Mouse (Mus musculus): ENCODE data around the gene Raver1. TPM values are rescaled to one million over a fixed set of nuclear protein-coding genes. Genes with fewer than 3 reads are reported as not detected.
"Not testable (repeated sequence)": the region's sequence is repeated elsewhere in the genome, so short reads cannot be mapped to it uniquely, and the experiment has no call there.

Gene Raver1
- polyA plus RNA-seq, 1 experiment from 2014 or later, result 41.0 TPM

DNA sequence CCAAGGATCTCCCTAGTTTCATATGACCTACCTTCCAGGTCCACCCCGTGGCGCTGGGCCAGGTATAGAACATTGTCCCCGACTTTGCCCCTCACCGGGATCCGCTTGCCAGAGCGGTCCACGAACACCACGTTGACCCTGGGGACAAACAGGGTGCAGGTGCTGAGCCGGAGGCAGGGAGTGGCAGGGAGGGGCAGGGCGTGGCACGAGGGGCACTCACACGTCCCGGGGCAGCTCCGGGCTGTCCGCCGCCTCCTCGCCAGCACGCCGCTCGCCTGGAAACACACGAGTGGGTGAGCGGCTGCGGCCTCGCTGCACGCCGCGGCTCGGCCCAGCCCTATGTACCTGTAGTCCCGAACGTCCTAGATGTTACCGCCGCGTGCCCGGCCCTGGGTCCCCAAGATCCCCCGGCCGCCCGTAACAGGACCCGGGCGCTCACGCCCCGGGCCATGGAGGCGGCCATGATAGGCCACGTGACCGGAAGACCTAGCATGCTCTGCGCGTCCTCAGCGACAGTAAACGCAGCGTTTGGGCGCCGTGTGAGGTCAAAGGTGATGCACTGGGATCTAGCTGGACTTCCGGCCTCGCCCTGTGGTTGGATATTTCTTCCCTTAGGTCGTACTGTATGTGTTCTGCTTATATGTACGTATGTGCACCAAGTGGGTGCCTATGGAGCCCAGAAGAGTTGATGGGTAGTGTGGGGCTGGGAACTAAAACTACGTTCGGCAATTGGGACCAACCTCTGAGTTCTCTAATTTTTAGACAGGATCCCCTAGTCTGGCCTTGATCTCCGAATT, 18.6 kb downstream of the Raver1 start, which contains the start of the genes Gm49373 and Fdx1l:
Gm49373 (minus strand) TSS at position 53 of the 797 bp plus-strand sequence.
Fdx1l (minus strand) TSS at position 571 of the 797 bp plus-strand sequence.
- ATAC-seq (ENCODE audit: low FRiP score, low TSS enrichment), result peak; percentile 94
- 3% methylated on average over 58 of the region's 58 CpGs for WGBS
- peak within 1 kb of the TSS; percentile 93 for H3K4me2 ChIP-seq (ENCODE audit: low read length)
- peak within 1 kb of the TSS; percentile 85 for H3K9ac ChIP-seq (replicated peaks; ENCODE audit: low read length)
- no peaks in the 10 kb centered on the region for H3K9me3 ChIP-seq (ENCODE audit: control insufficient read depth, low read length)
- peak; percentile 95 for DNase-seq
- peaks cover 8% of the 10 kb centered on the region; the same call in 1 of the 2 replicates for H3K4me1 ChIP-seq (ENCODE audit: control insufficient read depth, insufficient read depth, low read length)
- H3K27ac ChIP-seq (replicated peaks; ENCODE audit: low read depth, low read length), result peak within 1 kb of the TSS; percentile 60
- H3K27me3 ChIP-seq (ENCODE audit: control insufficient read depth, insufficient read depth, low read length), result no peaks in the 10 kb centered on the region
- peaks cover 35% of the 10 kb centered on the region for H3K36me3 ChIP-seq (ENCODE audit: control insufficient read depth, insufficient read depth, low read length)
- peak within 1 kb of the TSS; percentile 86 for H3K4me3 ChIP-seq (replicated peaks; ENCODE audit: low read depth, low read length)

GRCm38 (mm10) chr9:21072641-21073040, 19.2 kb downstream of the Raver1 start:
- Histone ChIP-seq H3K9me3 (ENCODE audit: control insufficient read depth, low read length) (no peaks in the 10 kb centered on the region), H3K27ac (replicated peaks; ENCODE audit: low read depth, low read length) (no peak overlapping the region; the same call in 1 of the 2 replicates), H3K36me3 (ENCODE audit: control insufficient read depth, insufficient read depth, low read length) (peaks cover 34% of the 10 kb centered on the region), H3K4me3 (replicated peaks; ENCODE audit: low read depth, low read length) (peak overlapping the region; percentile 86), H3K9ac (replicated peaks; ENCODE audit: low read length) (peak overlapping the region; percentile 85), H3K27me3 (ENCODE audit: control insufficient read depth, insufficient read depth, low read length) (no peaks in the 10 kb centered on the region), H3K4me2 (ENCODE audit: low read length) (peak overlapping the region; percentile 93), H3K4me1 (ENCODE audit: control insufficient read depth, insufficient read depth, low read length) (peaks cover 8% of the 10 kb centered on the region; the same call in 1 of the 2 replicates)
- DNase-seq, result no peak
- WGBS, result 22% methylated on average over 4 of the region's 4 CpGs
- ATAC-seq (ENCODE audit: low FRiP score, low TSS enrichment), result no peak

DNA sequence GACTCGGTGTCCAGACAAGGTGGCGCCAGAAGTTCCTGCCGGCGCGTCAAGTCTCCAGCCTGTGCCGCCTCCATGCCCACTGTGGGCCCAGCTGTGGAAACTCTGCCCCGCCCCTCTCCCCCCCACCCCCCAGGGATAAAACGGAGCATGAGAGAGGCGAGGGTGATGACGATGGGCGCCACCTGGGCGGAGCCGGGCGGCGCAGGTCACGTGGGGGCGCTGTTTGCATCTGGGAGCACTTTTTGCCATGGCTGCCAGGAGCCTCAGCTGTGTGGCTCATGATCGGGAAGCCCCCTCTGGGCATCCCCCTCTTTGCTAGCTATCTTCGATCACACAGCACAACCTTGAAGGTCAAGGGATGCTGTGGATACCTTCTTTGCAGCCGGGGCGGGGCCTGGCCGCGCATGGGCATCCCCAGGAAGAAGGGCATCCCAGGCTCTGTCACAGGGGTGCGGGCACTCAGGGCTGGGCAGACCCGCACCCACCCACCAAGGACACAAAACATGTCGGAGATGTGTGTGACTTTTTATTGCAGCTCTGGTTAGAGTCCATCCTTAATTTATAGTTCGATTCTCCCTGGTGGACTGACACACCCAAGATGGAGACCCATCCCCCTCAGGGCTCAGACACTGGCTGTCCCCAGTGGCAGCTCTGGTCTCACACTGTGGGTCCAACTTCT, 24.7 kb downstream of the Raver1 start, which contains the start of gene Zglp1:
Zglp1 (minus strand) TSS at position 88 of the 679 bp plus-strand sequence.
- DNase-seq (no peak), ATAC-seq (ENCODE audit: low FRiP score, low TSS enrichment) (no peak)
- H3K27me3 ChIP-seq (ENCODE audit: control insufficient read depth, insufficient read depth, low read length), result no peaks in the 10 kb centered on the region
- H3K36me3 ChIP-seq (ENCODE audit: control insufficient read depth, insufficient read depth, low read length), result peaks cover 46% of the 10 kb centered on the region
- H3K9ac ChIP-seq (replicated peaks; ENCODE audit: low read length), result no peak within 1 kb of the TSS
- no peak within 1 kb of the TSS for H3K4me2 ChIP-seq (ENCODE audit: low read length)
- H3K9me3 ChIP-seq (ENCODE audit: control insufficient read depth, low read length), result no peaks in the 10 kb centered on the region
- 85% methylated on average over 27 of the region's 27 CpGs for WGBS
- H3K4me1 ChIP-seq (ENCODE audit: control insufficient read depth, insufficient read depth, low read length), result peaks cover 1% of the 10 kb centered on the region; the same call in 1 of the 2 replicates
- H3K4me3 ChIP-seq (replicated peaks; ENCODE audit: low read depth, low read length), result no peak within 1 kb of the TSS
- no peak within 1 kb of the TSS for H3K27ac ChIP-seq (replicated peaks; ENCODE audit: low read depth, low read length)

DNA sequence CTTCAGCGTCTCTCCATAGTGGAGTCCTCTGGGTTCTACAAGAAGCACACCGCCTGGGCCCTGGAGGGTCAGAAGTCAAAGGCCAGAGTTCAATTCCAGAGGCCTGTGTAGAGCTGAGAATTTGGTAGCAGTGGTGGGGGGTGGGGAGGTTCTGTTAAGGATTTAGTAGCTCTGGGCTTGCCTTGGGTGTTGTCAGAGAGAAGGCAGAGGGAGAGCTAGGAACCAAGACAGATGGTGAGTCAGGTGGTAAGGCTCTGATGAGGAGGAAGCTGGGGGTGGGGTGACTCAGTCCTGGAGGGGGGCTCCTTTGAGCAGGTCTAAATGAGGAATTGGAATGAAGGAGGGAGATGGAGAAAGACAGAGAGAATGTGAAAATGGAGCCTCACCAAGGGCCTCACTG, 28.9 kb downstream of the Raver1 start:
- no peaks in the 10 kb centered on the region for H3K4me1 ChIP-seq (ENCODE audit: control insufficient read depth, insufficient read depth, low read length)
- WGBS, result 92% methylated on average over 2 of the region's 2 CpGs
- no peaks in the 10 kb centered on the region for H3K9me3 ChIP-seq (ENCODE audit: control insufficient read depth, low read length)
- DNase-seq (no peak), ATAC-seq (ENCODE audit: low FRiP score, low TSS enrichment) (no peak)
- no peak overlapping the region for H3K4me2 ChIP-seq (ENCODE audit: low read length)
- H3K4me3 ChIP-seq (replicated peaks; ENCODE audit: low read depth, low read length), result no peak overlapping the region
- peaks cover 48% of the 10 kb centered on the region for H3K36me3 ChIP-seq (ENCODE audit: control insufficient read depth, insufficient read depth, low read length)
- no peak overlapping the region for H3K9ac ChIP-seq (replicated peaks; ENCODE audit: low read length)
- H3K27ac ChIP-seq (replicated peaks; ENCODE audit: low read depth, low read length), result no peak overlapping the region
- no peaks in the 10 kb centered on the region for H3K27me3 ChIP-seq (ENCODE audit: control insufficient read depth, insufficient read depth, low read length)

DNA sequence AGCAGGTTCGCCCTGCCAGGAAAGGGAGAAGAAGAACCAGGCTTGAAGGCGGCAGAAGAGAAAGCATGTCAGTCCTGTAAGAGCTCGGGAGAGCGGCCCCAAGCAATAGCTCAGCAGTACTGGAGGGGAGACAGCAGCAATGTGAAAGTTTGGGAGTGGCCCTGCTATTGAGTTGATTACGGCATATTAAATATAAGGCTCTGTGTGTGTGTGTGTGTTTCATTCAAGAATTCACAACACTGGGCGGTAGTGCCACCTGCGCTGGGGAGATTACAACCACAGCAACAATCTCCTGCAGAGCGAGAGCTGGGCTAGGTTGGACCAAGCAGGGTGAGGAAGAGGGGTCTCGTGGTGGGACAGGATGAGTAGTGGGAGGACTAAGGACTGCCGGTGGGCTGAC, 40.2 kb downstream of the Raver1 start:
- H3K27me3 ChIP-seq (ENCODE audit: control insufficient read depth, insufficient read depth, low read length), result no peaks in the 10 kb centered on the region
- WGBS, result 70% methylated on average over 10 of the region's 10 CpGs
- H3K4me3 ChIP-seq (replicated peaks; ENCODE audit: low read depth, low read length), result no peak overlapping the region
- H3K27ac ChIP-seq (replicated peaks; ENCODE audit: low read depth, low read length), result no peak overlapping the region
- no peaks in the 10 kb centered on the region for H3K36me3 ChIP-seq (ENCODE audit: control insufficient read depth, insufficient read depth, low read length)
- H3K4me1 ChIP-seq (ENCODE audit: control insufficient read depth, insufficient read depth, low read length), result no peaks in the 10 kb centered on the region
- no peak overlapping the region for H3K9ac ChIP-seq (replicated peaks; ENCODE audit: low read length)
- ATAC-seq (ENCODE audit: low FRiP score, low TSS enrichment) (no peak), DNase-seq (no peak)
- no peaks in the 10 kb centered on the region for H3K9me3 ChIP-seq (ENCODE audit: control insufficient read depth, low read length)
- H3K4me2 ChIP-seq (ENCODE audit: low read length), result no peak overlapping the region

GRCm38 (mm10) chr9:21045235-21045634, 46.6 kb downstream of the Raver1 start:
- DNase-seq, result no peak
- 80% methylated on average over 3 of the region's 3 CpGs for WGBS

DNA sequence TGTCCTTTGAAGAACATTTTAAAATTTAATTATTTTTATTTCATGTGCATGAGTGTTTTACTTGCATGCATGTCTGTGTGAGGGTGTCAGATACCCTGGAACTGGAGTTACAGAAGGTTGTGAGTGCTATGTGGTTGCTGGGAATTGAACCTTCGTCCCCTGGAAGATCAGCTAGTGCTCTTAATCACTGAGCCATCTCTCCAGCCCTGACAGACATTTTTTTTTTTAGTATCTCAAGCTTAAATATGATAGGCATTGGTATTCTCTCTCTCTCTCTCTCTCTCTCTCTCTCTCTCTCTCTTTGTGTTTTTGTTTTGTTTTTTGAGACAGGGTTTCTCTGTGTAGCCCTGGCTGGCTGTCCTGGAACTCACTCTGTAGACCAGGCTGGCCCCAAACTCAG, 47.0 kb downstream of the Raver1 start:
- H3K36me3 ChIP-seq (ENCODE audit: control insufficient read depth, insufficient read depth, low read length); H3K27ac ChIP-seq (replicated peaks; ENCODE audit: low read depth, low read length); H3K4me3 ChIP-seq (replicated peaks; ENCODE audit: low read depth, low read length); DNase-seq; H3K9ac ChIP-seq (replicated peaks; ENCODE audit: low read length); H3K27me3 ChIP-seq (ENCODE audit: control insufficient read depth, insufficient read depth, low read length); ATAC-seq (ENCODE audit: low FRiP score, low TSS enrichment); H3K9me3 ChIP-seq (ENCODE audit: control insufficient read depth, low read length); H3K4me2 ChIP-seq (ENCODE audit: low read length); H3K4me1 ChIP-seq (ENCODE audit: control insufficient read depth, insufficient read depth, low read length): not testable (repeated sequence)
- WGBS, result 53% methylated on average over 1 of the region's 1 CpGs

More at GRCm38 (mm10) chr9:21045235-21045634, 46.6 kb downstream of the Raver1 start:
- H3K36me3 ChIP-seq (ENCODE audit: control insufficient read depth, insufficient read depth, low read length), result no peaks in the 10 kb centered on the region
- H3K9ac ChIP-seq (replicated peaks; ENCODE audit: low read length), result no peak overlapping the region
- no peak overlapping the region for H3K4me2 ChIP-seq (ENCODE audit: low read length)
- H3K4me3 ChIP-seq (replicated peaks; ENCODE audit: low read depth, low read length), result no peak overlapping the region
- H3K4me1 ChIP-seq (ENCODE audit: control insufficient read depth, insufficient read depth, low read length), result no peaks in the 10 kb centered on the region
- peaks cover 2% of the 10 kb centered on the region; the same call in 1 of the 2 replicates for H3K27me3 ChIP-seq (ENCODE audit: control insufficient read depth, insufficient read depth, low read length)
- ATAC-seq (ENCODE audit: low FRiP score, low TSS enrichment), result no peak
- H3K9me3 ChIP-seq (ENCODE audit: control insufficient read depth, low read length), result no peaks in the 10 kb centered on the region
- no peak overlapping the region for H3K27ac ChIP-seq (replicated peaks; ENCODE audit: low read depth, low read length)

DNA sequence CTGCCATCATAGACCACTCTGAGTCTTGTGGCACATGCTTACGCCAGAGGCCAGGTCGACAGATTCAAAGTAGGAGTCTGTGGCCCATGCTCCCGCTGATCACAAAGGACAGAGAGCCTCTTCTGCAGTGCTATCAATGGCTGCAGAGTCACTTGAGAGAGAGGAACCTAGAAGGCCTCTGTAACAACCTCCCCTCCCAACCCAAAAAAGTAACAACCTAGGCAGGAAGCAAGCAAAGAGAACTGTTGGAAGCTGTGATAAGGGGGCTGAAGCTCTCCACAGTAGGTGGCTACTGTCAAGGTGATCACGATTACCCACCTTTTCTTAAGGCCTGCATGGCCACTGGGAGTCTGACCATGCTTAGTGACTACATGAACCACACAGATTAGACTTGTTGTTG, 48.2 kb downstream of the Raver1 start:
- ATAC-seq (ENCODE audit: low FRiP score, low TSS enrichment), result no peak
- no peaks in the 10 kb centered on the region for H3K36me3 ChIP-seq (ENCODE audit: control insufficient read depth, insufficient read depth, low read length)
- H3K4me1 ChIP-seq (ENCODE audit: control insufficient read depth, insufficient read depth, low read length), result no peaks in the 10 kb centered on the region
- no peak overlapping the region for H3K4me3 ChIP-seq (replicated peaks; ENCODE audit: low read depth, low read length)
- WGBS, result 82% methylated on average over 4 of the region's 4 CpGs
- H3K9ac ChIP-seq (replicated peaks; ENCODE audit: low read length), result no peak overlapping the region
- no peak for DNase-seq
- H3K9me3 ChIP-seq (ENCODE audit: control insufficient read depth, low read length), result no peaks in the 10 kb centered on the region
- H3K27ac ChIP-seq (replicated peaks; ENCODE audit: low read depth, low read length), result no peak overlapping the region
- peaks cover 18% of the 10 kb centered on the region for H3K27me3 ChIP-seq (ENCODE audit: control insufficient read depth, insufficient read depth, low read length)
- no peak overlapping the region for H3K4me2 ChIP-seq (ENCODE audit: low read length)

Measured in midbrain, embryonic 14.5 days (tissue).